Mouse (Mus musculus): Measurements from ENCODE around the gene Dlec1.

DNA sequence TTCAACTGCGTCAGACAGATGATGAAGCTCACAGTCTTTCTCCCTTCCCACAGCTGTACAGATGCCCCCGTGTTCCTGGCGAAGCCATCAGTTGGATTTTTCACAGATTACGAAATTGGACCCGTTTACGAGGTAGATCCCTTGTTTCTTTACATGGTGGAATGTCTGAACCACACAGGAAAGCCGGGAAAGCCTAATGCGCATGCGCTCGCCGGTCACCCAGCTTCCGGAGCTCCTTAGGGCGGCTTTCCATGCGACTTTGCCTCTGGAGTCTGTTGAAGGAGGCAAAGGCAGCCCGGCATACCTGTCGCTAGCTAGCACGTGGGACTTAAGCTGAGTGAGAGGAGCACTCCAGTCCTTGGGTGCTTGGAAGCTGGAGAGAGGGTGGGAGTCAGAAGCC, 12.6 kb downstream of the Dlec1 start:
- TF ChIP-seq POLR2A (IDR thresholded peaks at IDR 0.05; ENCODE audit: low read depth, low read length) (no peak), CTCF (IDR thresholded peaks at IDR 0.05; ENCODE audit: extremely low read depth, insufficient read length, insufficient replicate concordance, low read depth, low read length) (no peak)

Data from small intestine, adult 2 months (tissue).